Mouse (Mus musculus): ENCODE data around the gene Kdm5a. TPM values are rescaled to one million over a fixed set of nuclear protein-coding genes. Genes with fewer than 3 reads are reported as not detected.

The Kdm5a gene
- total and polyA plus RNA-seq, 3 experiments: 20.8 to 35.8 (median 29.3) TPM

GRCm38 (mm10) chr6:120479302-120479701, 115.4 kb downstream of the Kdm5a start:
- Histone ChIP-seq H3K9me3 (replicated peaks; ENCODE audit: low read length) (no peaks in the 10 kb centered on the region), H3K4me3 (replicated peaks in 1 of 3; ENCODE audit: low read depth in 2 of 3, low read length in 2 of 3, poor library complexity in 1 of 3) (no peak overlapping the region), H3K27me3 (replicated peaks) (no peaks in the 10 kb centered on the region), H3K27ac (ENCODE audit: insufficient read depth, low read depth) (no peak overlapping the region), H3K4me1 (ENCODE audit: control insufficient read depth in 1 of 2, insufficient read depth in 2 of 2) (peaks cover 0 to 15% of the 10 kb centered on the region in 2 experiments; a peak in 2 of 4 replicates), H3K9ac (ENCODE audit: insufficient read depth, low read depth) (no peak overlapping the region), H3K79me2 (replicated peaks; ENCODE audit: control insufficient read depth, extremely low read depth, insufficient read depth, poor library complexity, severe bottlenecking) (no peaks in the 10 kb centered on the region), H3K4me2 (ENCODE audit: insufficient read depth, low read depth, poor library complexity, severe bottlenecking) (no peak overlapping the region), H3K36me3 (replicated peaks in 1 of 2; ENCODE audit: control insufficient read depth in 1 of 2, insufficient read depth in 1 of 2, low read length in 1 of 2) (peaks cover 76 to 98% of the 10 kb centered on the region in 2 experiments)
- no peak for DNase-seq (ENCODE audit: extremely low read depth)
- dilution Hi-C loops (cut with MboI; ENCODE audit: extremely low pct_ligation_motif_present, extremely low pct_unique_long_range_greater_than_20kb, low sequenced_read_pairs) (no loop called here), in situ Hi-C loops (cut with MboI; ENCODE audit: low pct_ligation_motif_present, low pct_unique_long_range_greater_than_20kb, low sequenced_read_pairs) (no loop called here)
- no peak for TF ChIP-seq JUND (conservative IDR thresholded peaks at IDR 0.05; ENCODE audit: low read depth, low read length)
- no peak for TF ChIP-seq MAX (IDR thresholded peaks at IDR 0.05; ENCODE audit: low read length)
- no peak for TF ChIP-seq USF2 (conservative IDR thresholded peaks at IDR 0.05; ENCODE audit: low read depth, low read length)
- no peak for TF ChIP-seq ZMIZ1 (IDR thresholded peaks at IDR 0.05; ENCODE audit: low read depth, low read length)
- no peak for TF ChIP-seq RAD21 (IDR thresholded peaks at IDR 0.05; ENCODE audit: low read depth, low read length)
- no peak for TF ChIP-seq MXI1 (IDR thresholded peaks at IDR 0.05; ENCODE audit: low read depth, low read length)
- TF ChIP-seq NELFE (IDR thresholded peaks at IDR 0.05; ENCODE audit: low read depth, low read length): no peak
- TF ChIP-seq IRF4 (IDR thresholded peaks at IDR 0.05; ENCODE audit: low read depth, low read length): no peak
- no peak for TF ChIP-seq CTCF (conservative IDR thresholded peaks at IDR 0.05 in 1 of 2, IDR thresholded peaks at IDR 0.05 in 1 of 2; ENCODE audit: low read depth in 2 of 2, low read length in 2 of 2)
- no peak for TF ChIP-seq ZC3H11A (IDR thresholded peaks at IDR 0.05; ENCODE audit: low read depth, low read length)
- TF ChIP-seq TBP (conservative IDR thresholded peaks at IDR 0.05; ENCODE audit: low read depth, low read length): no peak
- no peak for TF ChIP-seq EP300 (IDR thresholded peaks at IDR 0.05; ENCODE audit: low read length)
- no peak for TF ChIP-seq KAT2A (IDR thresholded peaks at IDR 0.05; ENCODE audit: insufficient replicate concordance, low read length)
- TF ChIP-seq UBTF (IDR thresholded peaks at IDR 0.05; ENCODE audit: low read depth, low read length): no peak
- TF ChIP-seq MAZ (IDR thresholded peaks at IDR 0.05; ENCODE audit: low read depth, low read length): no peak
- no peak for TF ChIP-seq TCF12 (IDR thresholded peaks at IDR 0.05; ENCODE audit: low read depth, low read length)
- no peak for TF ChIP-seq PAX5 (IDR thresholded peaks at IDR 0.05; ENCODE audit: low read length)
- TF ChIP-seq SMC3 (IDR thresholded peaks at IDR 0.05; ENCODE audit: low read depth, low read length): no peak
- TF ChIP-seq MEF2A (IDR thresholded peaks at IDR 0.05; ENCODE audit: borderline replicate concordance, low read depth, low read length): no peak

- dilution Hi-C loops (cut with MboI; ENCODE audit: extremely low pct_ligation_motif_present, extremely low pct_unique_long_range_greater_than_20kb, low sequenced_read_pairs) (no loop called here), in situ Hi-C loops (cut with MboI; ENCODE audit: low pct_ligation_motif_present, low pct_unique_long_range_greater_than_20kb, low sequenced_read_pairs) (loop anchor here (10.0 kb wide), 1 partner anchor 46 kb away; no protein-coding TSS in a partner anchor)
- Histone ChIP-seq H3K36me3 (replicated peaks in 1 of 2; ENCODE audit: control insufficient read depth in 1 of 2, insufficient read depth in 1 of 2, low read length in 1 of 2) (peaks cover 68 to 96% of the 10 kb centered on the region in 2 experiments), H3K4me1 (ENCODE audit: control insufficient read depth in 1 of 2, insufficient read depth in 2 of 2) (peaks cover 0 to 15% of the 10 kb centered on the region in 2 experiments; a peak in 2 of 4 replicates), H3K9ac (ENCODE audit: insufficient read depth, low read depth) (no peak overlapping the region), H3K4me2 (ENCODE audit: insufficient read depth, low read depth, poor library complexity, severe bottlenecking) (no peak overlapping the region), H3K79me2 (replicated peaks; ENCODE audit: control insufficient read depth, extremely low read depth, insufficient read depth, poor library complexity, severe bottlenecking) (no peaks in the 10 kb centered on the region), H3K27ac (ENCODE audit: insufficient read depth, low read depth) (no peak overlapping the region), H3K9me3 (replicated peaks; ENCODE audit: low read length) (no peaks in the 10 kb centered on the region), H3K4me3 (replicated peaks in 1 of 3; ENCODE audit: low read depth in 2 of 3, low read length in 2 of 3, poor library complexity in 1 of 3) (no peak overlapping the region), H3K27me3 (replicated peaks) (no peaks in the 10 kb centered on the region)
- DNase-seq (ENCODE audit: extremely low read depth): no peak
- TF ChIP-seq BHLHE40 (IDR thresholded peaks at IDR 0.05; ENCODE audit: low read depth, low read length): no peak
- TF ChIP-seq CHD1 (IDR thresholded peaks at IDR 0.05; ENCODE audit: low read depth, low read length): no peak
- no peak for TF ChIP-seq NELFE (IDR thresholded peaks at IDR 0.05; ENCODE audit: low read depth, low read length)
- no peak for TF ChIP-seq GABPA (IDR thresholded peaks at IDR 0.05; ENCODE audit: insufficient replicate concordance, low read depth, low read length)
- TF ChIP-seq POLR2A (IDR thresholded peaks at IDR 0.05; ENCODE audit: low read depth, low read length): no peak
- no peak for TF ChIP-seq PAX5 (IDR thresholded peaks at IDR 0.05; ENCODE audit: low read length)
- TF ChIP-seq MAZ (IDR thresholded peaks at IDR 0.05; ENCODE audit: low read depth, low read length): no peak
These were observed 116.4 kb downstream of the Kdm5a start for GRCm38 (mm10) chr6:120480361-120480760.
